Mouse (Mus musculus) lung, postnatal 25 days (tissue): ENCODE measurements at regions not wholly inside any gene's neighbourhood (a gene's known extent, or its start where the extent isn't known, plus 50 kb on each side); places are given as distances from the start of the nearest gene placed in this dataset.

Source experiments
- DNase-seq: peaks from one replicate; pipeline ENCODE4 v3.0.0; 2022; ENCODE audit warnings: low spot score

- no peak for DNase-seq
Observed at GRCm38 (mm10) chr7:111242646-111243045, 159.8 kb upstream of the Eif4g2 start.

GRCm38 (mm10) chr7:111241538-111241937, 158.7 kb upstream of the Eif4g2 start:
- DNase-seq: no peak

- DNase-seq: no peak
Observed at GRCm38 (mm10) chr7:111240234-111240826, 157.5 kb upstream of the Eif4g2 start.

GRCm38 (mm10) chr7:111237819-111238218, 155.0 kb upstream of the Eif4g2 start:
- DNase-seq: peak; percentile 36

- DNase-seq: no peak
Observed at GRCm38 (mm10) chr7:111230630-111231029, 147.8 kb upstream of the Eif4g2 start.

GRCm38 (mm10) chr7:111227082-111227481, 144.3 kb upstream of the Eif4g2 start:
- no peak for DNase-seq

- DNase-seq: no peak
Observed at GRCm38 (mm10) chr7:111226026-111226656, 143.3 kb upstream of the Eif4g2 start.

GRCm38 (mm10) chr7:111215586-111215985, 132.8 kb upstream of the Eif4g2 start:
- no peak for DNase-seq

- no peak for DNase-seq
Observed at GRCm38 (mm10) chr7:111214226-111214906, 131.5 kb upstream of the Eif4g2 start.

GRCm38 (mm10) chr7:111212188-111212587, 129.4 kb upstream of the Eif4g2 start:
- DNase-seq: no peak

GRCm38 (mm10) chr7:111211641-111212040, 128.8 kb upstream of the Eif4g2 start:
- DNase-seq: no peak

GRCm38 (mm10) chr7:111210282-111210681, 127.5 kb upstream of the Eif4g2 start:
- DNase-seq: no peak

GRCm38 (mm10) chr7:111205876-111206275, 123.0 kb upstream of the Eif4g2 start:
- no peak for DNase-seq

GRCm38 (mm10) chr7:111198608-111199355, 116.0 kb upstream of the Eif4g2 start:
- DNase-seq: no peak

- DNase-seq: no peak
Observed at GRCm38 (mm10) chr7:111191674-111192073, 108.8 kb upstream of the Eif4g2 start.

GRCm38 (mm10) chr7:111191216-111191615, 108.4 kb upstream of the Eif4g2 start:
- no peak for DNase-seq

- DNase-seq: no peak
Observed at GRCm38 (mm10) chr7:111189731-111190130, 106.9 kb upstream of the Eif4g2 start.

GRCm38 (mm10) chr7:111185954-111186353, 103.1 kb upstream of the Eif4g2 start:
- DNase-seq: no peak

GRCm38 (mm10) chr7:111183512-111183911, 100.7 kb upstream of the Eif4g2 start:
- DNase-seq: no peak

- DNase-seq: peak; percentile 66
Observed at GRCm38 (mm10) chr7:111182319-111182718, 99.5 kb upstream of the Eif4g2 start.

- DNase-seq: peak; percentile 70
Observed at GRCm38 (mm10) chr7:111179401-111180271, 96.8 kb upstream of the Eif4g2 start.
